Mouse (Mus musculus) inflammation-experienced regulatory T-cells, adult 6 months (primary cell): ENCODE measurements at regions not wholly inside any gene's neighbourhood (a gene's known extent, or its start where the extent isn't known, plus 50 kb on each side); places are given as distances from the start of the nearest gene placed in this dataset.

Source experiments
- ATAC-seq: one replicate; pipeline ENCODE4 v1.8.0; 2017

- ATAC-seq: no peak
Measured at GRCm38 (mm10) chr13:31408439-31409122, 147.4 kb upstream of the Foxq1 start.

GRCm38 (mm10) chr13:31409123-31409513 is 146.8 kb upstream of the Foxq1 start:
- ATAC-seq: no peak

DNA sequence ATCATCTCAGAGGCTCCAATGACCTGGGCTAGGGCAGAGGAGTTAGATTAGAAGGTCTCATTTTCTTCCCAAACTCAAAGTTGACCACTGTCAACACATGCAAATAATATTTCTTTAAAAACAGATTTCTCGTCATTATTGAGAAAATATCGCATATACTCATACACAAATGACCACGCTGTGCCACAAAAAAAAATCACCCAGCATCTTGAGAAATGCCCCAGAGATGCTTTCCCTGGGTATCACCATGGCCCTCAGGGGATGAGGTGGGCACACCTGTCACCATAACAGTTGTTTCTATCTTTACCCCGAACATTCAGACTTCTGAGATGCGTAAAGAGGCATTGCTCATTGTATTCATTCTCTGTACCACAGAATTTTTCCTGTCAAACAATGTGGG is 134.4 kb upstream of the Foxq1 start:
- ATAC-seq: no peak

GRCm38 (mm10) chr13:31423599-31423998 is 132.3 kb upstream of the Foxq1 start:
- ATAC-seq: no peak

GRCm38 (mm10) chr13:31425825-31426500 is 130.0 kb upstream of the Foxq1 start:
- ATAC-seq: no peak

- ATAC-seq: no peak
Measured at GRCm38 (mm10) chr13:31436434-31436833, 119.5 kb upstream of the Foxq1 start.

GRCm38 (mm10) chr13:31439761-31440627 is 115.9 kb upstream of the Foxq1 start:
- no peak for ATAC-seq

DNA sequence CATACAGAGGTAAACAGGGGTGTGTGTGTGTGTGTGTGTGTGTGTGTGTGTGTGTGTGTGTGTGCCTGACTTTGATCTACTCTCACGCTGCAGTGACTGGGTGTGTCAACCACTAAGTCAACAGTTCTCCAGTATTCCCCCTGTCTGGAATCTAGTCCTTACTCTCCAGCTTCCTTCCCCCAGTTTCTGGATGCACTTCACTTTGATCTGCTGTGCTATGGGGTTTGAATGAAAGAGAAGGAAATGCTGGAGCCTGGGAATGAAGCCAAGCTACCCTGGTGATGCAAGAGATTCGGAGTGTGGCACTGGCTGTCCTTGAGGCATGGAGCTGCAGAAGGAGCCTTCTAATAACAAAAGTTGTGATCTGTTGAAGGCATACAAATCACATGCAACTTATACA is 97.1 kb upstream of the Foxq1 start:
- no peak for ATAC-seq

- no peak for ATAC-seq
Measured at GRCm38 (mm10) chr13:31465141-31465540, 90.8 kb upstream of the Foxq1 start.

DNA sequence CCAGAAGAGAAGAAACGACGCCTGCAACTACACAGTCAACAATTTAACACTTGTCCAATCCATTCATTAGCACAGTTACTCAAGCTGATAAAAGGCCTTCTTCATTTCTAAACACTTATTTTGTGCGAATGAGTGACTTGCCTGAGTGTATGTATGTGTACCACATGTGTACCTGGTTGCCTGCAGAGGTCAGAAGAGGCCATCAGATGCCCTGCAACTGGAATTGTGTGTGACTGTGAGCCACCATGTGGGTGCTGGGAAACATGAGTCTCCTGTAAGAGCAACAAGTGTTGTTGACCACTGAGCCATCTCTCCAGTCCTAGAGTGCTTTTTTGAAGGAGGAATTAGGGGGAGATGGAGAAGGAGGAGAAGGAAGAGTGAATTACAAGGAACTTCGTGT is 90.2 kb upstream of the Foxq1 start:
- ATAC-seq: no peak

GRCm38 (mm10) chr13:31468131-31468530 is 87.8 kb upstream of the Foxq1 start:
- ATAC-seq: no peak

GRCm38 (mm10) chr13:31468983-31469382 is 87.0 kb upstream of the Foxq1 start:
- ATAC-seq: no peak

GRCm38 (mm10) chr13:31472366-31472765 is 83.6 kb upstream of the Foxq1 start:
- no peak for ATAC-seq

DNA sequence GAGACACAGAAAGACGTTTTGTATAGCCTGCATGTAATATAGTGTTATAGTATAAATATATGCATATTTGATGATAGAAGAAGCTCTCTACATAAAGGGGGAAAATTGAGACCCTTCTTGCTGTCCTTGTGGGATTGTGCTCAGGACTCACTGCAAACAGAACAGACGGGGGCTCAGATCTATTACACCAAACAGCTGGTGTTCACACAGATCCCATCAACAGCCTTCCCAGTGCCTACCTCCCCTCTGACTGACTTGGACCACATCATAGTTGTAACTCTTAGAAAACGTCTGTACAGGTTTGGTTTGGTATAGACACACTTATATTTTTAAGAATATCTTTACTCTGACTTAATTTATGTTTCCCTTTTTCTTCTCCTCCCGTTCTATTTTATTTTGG is 83.1 kb upstream of the Foxq1 start:
- no peak for ATAC-seq

- no peak for ATAC-seq
Measured at GRCm38 (mm10) chr13:31473275-31473674, 82.7 kb upstream of the Foxq1 start.

GRCm38 (mm10) chr13:31475845-31476244 is 80.1 kb upstream of the Foxq1 start:
- ATAC-seq: no peak

- ATAC-seq: no peak
Measured at GRCm38 (mm10) chr13:31477171-31477867, 78.6 kb upstream of the Foxq1 start.

- ATAC-seq: no peak
Measured at GRCm38 (mm10) chr13:31481105-31481844, 74.7 kb upstream of the Foxq1 start.

- ATAC-seq: no peak
Measured at GRCm38 (mm10) chr13:31486373-31486772, 69.6 kb upstream of the Foxq1 start.

DNA sequence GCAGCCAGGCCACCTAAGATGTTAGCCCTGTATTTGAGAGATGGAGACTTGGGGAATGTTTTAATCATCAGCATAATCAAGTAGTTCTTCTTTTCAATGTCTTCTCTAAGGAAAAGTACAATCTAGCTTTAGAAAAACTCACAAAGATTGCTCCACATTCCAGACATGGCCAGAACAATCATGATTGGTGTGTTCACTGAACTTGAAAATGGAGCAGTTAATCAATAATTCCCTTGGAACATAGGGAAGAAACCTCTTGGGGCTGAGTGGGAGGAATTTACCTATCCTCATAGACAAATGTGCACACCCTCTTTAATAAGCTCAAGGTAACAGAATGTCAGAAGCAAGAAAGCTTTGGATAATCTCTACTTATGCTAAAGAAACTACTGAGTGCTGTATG is 67.7 kb upstream of the Foxq1 start:
- no peak for ATAC-seq

DNA sequence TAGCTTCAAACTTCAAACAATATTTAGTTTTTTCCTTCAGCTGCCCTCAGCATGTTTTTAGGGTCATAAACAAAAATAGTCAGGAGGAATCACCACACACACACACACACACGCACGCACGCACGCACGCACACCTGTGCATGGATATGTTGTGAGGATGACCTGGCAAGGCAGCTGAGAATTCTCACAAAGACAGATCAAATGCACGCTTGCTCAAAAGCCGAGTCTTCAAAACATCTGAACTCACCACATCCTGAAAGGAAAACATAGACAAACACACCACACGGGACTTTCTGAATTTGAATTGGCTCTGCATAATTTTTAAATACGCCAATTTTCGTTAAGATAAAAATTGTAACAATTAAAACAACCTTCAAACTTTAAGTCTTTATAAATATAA is 52.7 kb upstream of the Foxq1 start:
- ATAC-seq: peak; percentile 25

DNA sequence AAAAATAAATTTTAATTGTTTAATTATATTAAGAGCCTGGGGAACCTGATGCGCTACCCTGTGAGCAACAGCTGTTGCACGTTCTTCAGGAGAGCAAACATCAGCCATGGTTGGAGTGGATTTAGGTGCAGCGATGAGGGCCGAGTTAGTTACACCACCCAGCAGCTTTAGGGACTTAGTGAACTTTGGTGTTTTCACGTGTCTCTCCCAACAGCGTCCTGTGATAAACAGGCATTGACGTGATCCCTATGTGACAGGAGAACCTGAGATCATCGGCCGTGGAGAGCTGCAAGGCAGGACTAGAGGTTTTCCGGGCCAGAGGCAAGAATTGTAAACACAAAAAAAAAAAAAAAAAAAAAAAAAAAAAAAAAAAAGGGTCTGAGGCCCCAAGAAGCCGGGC is 52.1 kb upstream of the Foxq1 start:
- no peak for ATAC-seq
